Mouse (Mus musculus) limb, embryonic 10.5 days (tissue): ENCODE results near the gene Lpgat1. TPM values are rescaled to one million over a fixed set of nuclear protein-coding genes. Genes with fewer than 3 reads are reported as not detected.

Experiments used
- DNase-seq: peaks from one replicate; pipeline ENCODE4 v3.0.0-alpha.2; 2017; ENCODE audit warnings: low spot score
- H3K27ac ChIP-seq: fragments of 300-500 bp; sonication (generic); 2 replicates; pipeline ENCODE4 v1.5.1; 2016; ENCODE audit warnings: mild to moderate bottlenecking
- H3K27me3 ChIP-seq: fragments of 300-500 bp; sonication (generic); 2 replicates; pipeline ENCODE4 v1.6.1; 2016; ENCODE audit warnings: low read depth, mild to moderate bottlenecking; ENCODE audit not compliant: poor library complexity, severe bottlenecking
- H3K36me3 ChIP-seq: fragments of 300-500 bp; sonication (generic); 2 replicates; pipeline ENCODE4 v1.6.1; 2016; ENCODE audit warnings: mild to moderate bottlenecking, moderate library complexity
- H3K4me1 ChIP-seq: fragments of 300-500 bp; sonication (generic); 2 replicates; pipeline ENCODE4 v1.6.1; 2016
- H3K4me3 ChIP-seq: fragments of 300-500 bp; sonication (generic); 2 replicates; pipeline ENCODE4 v1.5.1; 2016; ENCODE audit warnings: mild to moderate bottlenecking, moderate library complexity
- H3K9me3 ChIP-seq: fragments of 300-500 bp; sonication (generic); replicated peaks from 2 replicates; pipeline ENCODE4 v1.6.1; 2016; ENCODE audit warnings: mild to moderate bottlenecking
- WGBS: fragments of 180-500 bp; shearing (Covaris S2); methylation state at CpG from one replicate; pipeline ENCODE4 v1.1.7; 2016; 5-methylcytosine and 5-hydroxymethylcytosine counted together
- polyA plus RNA-seq: library from polyadenylated mRNA; unstranded; fragments of >200 nt; fragmentation: Nextera tagmentation; extraction: Ambion mirVana; gene quantifications from 2 replicates; pipeline ENCODE4 v1.2.1, GENCODE M21; 2016

The Lpgat1 gene
- polyA plus RNA-seq, result 28.2 and 29.4 TPM in 2 replicates

DNA sequence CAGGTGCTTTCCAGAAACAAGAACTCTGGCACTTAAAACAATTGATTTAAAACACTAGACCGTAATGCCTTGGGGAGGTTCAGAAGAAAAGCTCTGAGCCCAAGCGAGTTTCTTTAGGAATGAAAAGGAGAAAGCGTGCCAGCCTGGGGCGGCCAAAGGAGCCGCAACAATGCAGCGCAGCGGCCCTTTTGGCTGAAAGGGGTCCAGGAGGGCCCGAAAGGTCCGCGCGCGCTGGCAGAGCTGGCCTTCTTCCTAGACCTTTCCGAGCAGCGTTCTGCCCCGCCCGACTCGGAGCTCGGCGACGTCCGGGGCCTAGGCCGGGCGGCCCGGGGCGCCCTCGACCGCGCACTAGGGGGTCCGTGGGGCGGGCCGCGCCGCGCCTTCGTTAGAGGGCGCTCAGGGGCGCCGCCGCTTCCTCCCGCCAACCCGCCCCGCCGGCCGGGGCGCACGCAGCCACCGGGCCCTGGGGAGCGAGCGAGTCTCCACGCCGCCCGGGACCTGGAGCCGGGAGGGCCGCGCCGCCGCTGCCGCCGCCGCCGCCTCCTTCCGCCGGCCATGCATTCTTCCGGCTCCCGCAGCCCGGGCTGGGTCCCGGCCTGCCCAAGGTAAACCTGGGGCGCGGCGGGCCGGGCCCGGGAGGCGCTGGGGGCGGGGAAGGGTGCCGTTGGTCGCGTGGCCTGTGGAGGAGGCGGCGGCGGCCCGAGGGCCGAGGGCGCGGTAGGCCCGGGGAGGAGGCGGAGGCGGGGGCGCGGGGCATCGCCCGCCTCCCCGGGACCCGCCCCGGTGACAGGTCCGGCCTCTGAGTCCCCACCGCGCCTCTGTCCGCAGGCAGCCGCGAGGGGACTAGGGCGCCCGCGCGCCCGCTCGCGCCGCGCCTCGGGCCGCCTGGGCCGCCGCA lies at the start of gene Lpgat1:
Gene Lpgat1 (plus strand): TSS at position 234 of the 898 bp plus-strand sequence.
- Histone ChIP-seq H3K27me3 (no peaks in the 10 kb centered on the region), H3K4me1 (peaks cover 30% of the 10 kb centered on the region), H3K4me3 (peak within 1 kb of the TSS; percentile 97), H3K27ac (peak within 1 kb of the TSS; percentile 99), H3K9me3 (no peaks in the 10 kb centered on the region), H3K36me3 (peaks cover 24% of the 10 kb centered on the region)
- 2% methylated on average over 96 of the region's 113 CpGs for WGBS
- peak; percentile 82 for DNase-seq

DNA sequence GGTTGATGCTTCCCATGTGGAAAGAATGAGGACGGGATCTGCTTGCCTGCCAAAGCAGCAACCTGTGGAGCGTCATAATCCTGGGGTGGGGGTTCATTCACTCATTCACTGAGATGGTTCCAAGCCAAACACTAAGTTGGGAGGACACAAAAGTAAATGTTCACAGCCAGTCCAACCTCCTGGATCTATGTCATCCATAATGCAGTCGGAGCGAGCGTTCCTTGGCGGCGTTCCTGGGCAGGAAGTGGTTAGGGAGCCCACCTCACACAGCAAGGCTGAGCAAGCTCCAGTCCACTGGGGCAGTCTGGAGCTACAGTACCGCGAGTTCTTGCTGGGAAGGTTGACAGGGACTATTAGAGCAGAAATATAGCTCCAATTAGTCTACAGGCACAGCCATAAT lies 49.6 kb upstream of the Lpgat1 start:
- Histone ChIP-seq H3K4me3 (no peak overlapping the region), H3K4me1 (peaks cover 7% of the 10 kb centered on the region), H3K9me3 (no peaks in the 10 kb centered on the region), H3K27ac (no peak overlapping the region), H3K27me3 (no peaks in the 10 kb centered on the region), H3K36me3 (no peaks in the 10 kb centered on the region)
- 77% methylated on average over 9 of the region's 9 CpGs for WGBS
- no peak for DNase-seq

DNA sequence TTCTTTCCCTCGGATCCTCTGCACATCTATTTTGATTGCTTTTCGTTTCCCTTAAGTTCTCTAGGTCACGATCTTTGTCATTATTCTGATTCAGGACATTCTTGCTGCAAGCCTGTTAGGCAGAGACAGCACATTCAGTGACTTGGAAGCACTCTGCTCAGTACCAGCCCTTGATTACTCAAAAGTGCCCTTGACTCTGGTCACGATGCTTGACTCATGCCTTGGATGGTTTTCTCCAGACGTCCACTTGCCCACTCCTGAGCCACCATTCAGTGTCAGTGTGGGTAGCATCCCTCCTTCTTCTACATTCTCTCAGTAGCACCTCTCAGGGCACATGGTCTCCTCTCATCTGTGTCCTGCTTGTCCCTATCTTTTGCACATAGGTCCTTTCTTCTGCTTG lies 43.6 kb upstream of the Lpgat1 start:
- H3K4me1 ChIP-seq, result no peaks in the 10 kb centered on the region
- no peaks in the 10 kb centered on the region for H3K9me3 ChIP-seq
- no peaks in the 10 kb centered on the region for H3K27me3 ChIP-seq
- H3K36me3 ChIP-seq, result no peaks in the 10 kb centered on the region
- no peak for DNase-seq
- no peak overlapping the region for H3K4me3 ChIP-seq
- 86% methylated on average over 5 of the region's 5 CpGs for WGBS
- no peak overlapping the region for H3K27ac ChIP-seq

DNA sequence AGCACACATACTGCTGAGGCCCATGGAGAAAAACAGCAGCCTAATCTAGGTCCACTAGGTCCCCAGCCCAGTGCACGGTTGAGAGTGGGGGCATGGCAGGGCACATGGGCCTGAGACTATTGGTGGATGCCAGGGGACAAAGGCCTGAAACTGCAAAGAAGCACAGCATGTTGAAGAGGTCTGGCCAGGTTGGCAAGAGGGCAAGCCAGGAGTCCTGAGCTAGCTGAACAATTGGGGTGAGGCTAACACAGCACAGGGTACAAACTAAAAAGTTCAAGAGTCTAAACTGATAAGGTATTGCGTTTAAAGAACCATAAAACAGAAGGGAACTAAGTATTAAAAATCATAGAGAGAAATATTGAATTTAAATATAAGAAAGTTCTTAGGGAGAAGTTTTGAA lies 36.0 kb upstream of the Lpgat1 start:
- Histone ChIP-seq H3K4me3 (no peak overlapping the region), H3K27me3 (no peaks in the 10 kb centered on the region), H3K9me3 (peaks cover 6% of the 10 kb centered on the region; the same call in 1 of the 2 replicates), H3K36me3 (no peaks in the 10 kb centered on the region), H3K4me1 (no peaks in the 10 kb centered on the region), H3K27ac (no peak overlapping the region)
- WGBS, result 82% methylated on average over 2 of the region's 2 CpGs
- DNase-seq, result no peak

DNA sequence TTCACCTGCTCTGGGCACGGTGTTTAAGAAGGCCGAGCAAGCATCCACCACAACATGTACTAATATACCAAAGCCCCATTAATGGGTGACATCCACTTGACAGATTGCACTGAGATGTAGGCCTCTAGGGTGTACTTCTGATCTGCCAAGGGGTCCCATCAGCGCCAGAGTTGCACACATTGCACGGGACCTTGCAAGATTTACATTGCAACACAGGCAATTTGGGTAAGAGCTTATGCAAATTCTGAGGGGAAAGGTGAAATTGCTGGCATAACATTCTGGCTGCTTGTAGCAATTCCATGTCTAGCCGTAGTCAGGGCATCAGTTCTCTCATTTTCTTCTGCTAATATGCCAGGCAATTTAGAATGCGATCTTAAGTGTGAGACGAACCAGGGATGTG lies 30.1 kb upstream of the Lpgat1 start:
- Histone ChIP-seq H3K36me3 (no peaks in the 10 kb centered on the region), H3K27ac (no peak overlapping the region), H3K9me3 (peaks cover 6% of the 10 kb centered on the region; the same call in 1 of the 2 replicates), H3K4me1 (no peaks in the 10 kb centered on the region), H3K4me3 (no peak overlapping the region), H3K27me3 (no peaks in the 10 kb centered on the region)
- DNase-seq, result no peak
- WGBS, result 88% methylated on average over 7 of the region's 7 CpGs

DNA sequence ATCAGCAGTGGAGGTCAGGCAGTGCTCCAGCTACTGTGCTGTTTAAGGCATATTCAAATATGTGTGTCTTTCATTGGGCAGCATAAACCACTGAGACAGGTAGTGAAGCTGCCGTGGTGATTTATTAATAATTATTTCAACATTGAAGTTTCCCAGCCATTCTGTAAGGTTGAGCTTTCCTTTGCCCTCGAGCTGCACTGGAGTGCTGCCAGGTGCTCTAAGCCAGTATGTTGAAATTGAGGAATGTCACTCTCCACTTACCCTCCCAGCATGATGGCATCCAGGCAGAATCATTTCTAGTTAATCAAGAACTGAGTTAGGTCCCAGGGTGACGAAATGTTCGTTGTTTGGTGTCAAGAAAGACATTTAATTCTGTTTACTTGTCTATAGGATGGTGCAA lies 24.4 kb upstream of the Lpgat1 start:
- no peak for DNase-seq
- Histone ChIP-seq H3K9me3 (no peaks in the 10 kb centered on the region), H3K27ac (no peak overlapping the region), H3K36me3 (no peaks in the 10 kb centered on the region), H3K4me3 (no peak overlapping the region), H3K4me1 (peaks cover 22% of the 10 kb centered on the region), H3K27me3 (no peaks in the 10 kb centered on the region)
- WGBS, result 74% methylated on average over 4 of the region's 4 CpGs

DNA sequence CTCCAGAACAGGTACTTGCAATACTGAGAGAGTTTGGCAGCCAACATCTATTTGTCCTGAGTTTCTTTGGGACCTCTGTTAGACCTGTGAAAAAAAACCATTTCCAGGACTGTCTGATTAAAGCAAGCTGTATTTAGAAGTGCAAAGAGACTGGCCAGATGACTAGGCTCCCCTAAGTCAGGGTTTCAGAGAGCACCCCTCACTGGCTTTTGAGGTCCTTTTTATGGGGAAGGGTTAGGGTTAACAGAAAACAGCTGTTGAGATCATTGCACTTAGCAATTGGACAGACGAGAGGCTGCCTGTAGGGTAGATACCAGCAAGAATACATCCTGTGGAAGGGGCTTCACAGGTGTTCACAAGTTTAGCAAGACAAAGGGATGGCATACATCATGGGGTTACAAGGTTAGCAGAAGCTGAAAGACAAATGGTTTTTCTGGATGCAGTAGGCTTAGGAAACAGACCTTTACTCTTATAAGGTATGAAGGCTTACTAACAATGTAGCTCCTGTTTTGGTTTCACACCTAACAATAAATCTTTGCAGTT lies 19.3 kb upstream of the Lpgat1 start:
- Histone ChIP-seq H3K4me1 (peaks cover 39% of the 10 kb centered on the region), H3K27ac (0 out of 2 replicates have a peak overlapping the region, but pooled peaks have one; percentile 36), H3K9me3 (no peaks in the 10 kb centered on the region), H3K27me3 (no peaks in the 10 kb centered on the region), H3K36me3 (no peaks in the 10 kb centered on the region), H3K4me3 (no peak overlapping the region)
- 0% methylated on average over 1 of the region's 1 CpGs for WGBS
- DNase-seq, result no peak

DNA sequence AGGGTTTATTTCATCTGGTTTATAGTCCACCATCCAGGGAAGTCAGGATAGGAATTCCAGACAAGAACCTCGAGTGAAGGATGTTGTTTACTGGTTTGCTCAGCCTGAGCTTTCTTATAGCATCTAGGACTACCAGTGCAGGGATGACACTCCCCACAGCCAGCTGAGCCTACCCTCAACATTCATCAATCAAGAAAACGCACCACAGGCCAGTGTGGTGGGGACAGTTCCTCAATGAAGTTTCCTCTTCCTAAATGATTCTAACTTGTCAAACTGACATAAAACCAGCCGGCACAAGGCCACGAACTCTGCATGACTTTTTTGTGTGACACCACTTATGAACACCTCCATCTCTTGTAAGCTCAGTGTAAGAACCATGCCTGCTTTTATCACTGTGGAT lies 13.1 kb upstream of the Lpgat1 start:
- no peaks in the 10 kb centered on the region for H3K9me3 ChIP-seq
- H3K36me3 ChIP-seq, result no peaks in the 10 kb centered on the region
- WGBS, result 39% methylated on average over 4 of the region's 4 CpGs
- no peak overlapping the region for H3K4me3 ChIP-seq
- no peak for DNase-seq
- peaks cover 15% of the 10 kb centered on the region for H3K4me1 ChIP-seq
- no peaks in the 10 kb centered on the region for H3K27me3 ChIP-seq
- no peak overlapping the region for H3K27ac ChIP-seq

DNA sequence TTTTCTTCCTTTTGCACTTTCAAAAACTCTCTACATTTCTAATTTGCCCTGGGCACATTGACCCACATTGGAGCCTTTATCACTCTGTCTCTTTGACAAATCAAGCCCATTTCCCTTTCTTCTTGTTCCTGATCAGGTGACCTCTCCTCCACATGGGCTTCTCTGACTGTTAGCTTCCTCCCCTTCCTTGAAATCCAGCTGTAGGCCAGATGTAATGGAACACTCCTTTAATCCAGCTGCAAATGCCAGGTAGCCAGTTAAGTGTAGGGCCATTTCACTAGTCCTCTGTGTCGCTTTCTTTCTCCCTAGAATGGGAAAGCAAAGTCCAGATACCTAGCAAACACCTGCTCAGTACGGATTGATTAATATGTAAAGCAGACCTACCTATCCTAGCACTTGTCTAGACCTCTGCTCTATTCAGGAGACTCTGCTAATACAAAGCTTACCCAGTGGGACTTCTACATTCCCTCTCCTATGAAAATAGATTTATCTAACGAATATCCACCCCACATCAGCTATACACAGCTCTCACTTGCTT lies 11.0 kb upstream of the Lpgat1 start:
- Histone ChIP-seq H3K36me3 (no peaks in the 10 kb centered on the region), H3K27ac (no peak overlapping the region), H3K4me3 (no peak overlapping the region), H3K9me3 (no peaks in the 10 kb centered on the region), H3K27me3 (no peaks in the 10 kb centered on the region), H3K4me1 (peaks cover 13% of the 10 kb centered on the region)
- 63% methylated on average over 3 of the region's 3 CpGs for WGBS
- DNase-seq, result no peak

DNA sequence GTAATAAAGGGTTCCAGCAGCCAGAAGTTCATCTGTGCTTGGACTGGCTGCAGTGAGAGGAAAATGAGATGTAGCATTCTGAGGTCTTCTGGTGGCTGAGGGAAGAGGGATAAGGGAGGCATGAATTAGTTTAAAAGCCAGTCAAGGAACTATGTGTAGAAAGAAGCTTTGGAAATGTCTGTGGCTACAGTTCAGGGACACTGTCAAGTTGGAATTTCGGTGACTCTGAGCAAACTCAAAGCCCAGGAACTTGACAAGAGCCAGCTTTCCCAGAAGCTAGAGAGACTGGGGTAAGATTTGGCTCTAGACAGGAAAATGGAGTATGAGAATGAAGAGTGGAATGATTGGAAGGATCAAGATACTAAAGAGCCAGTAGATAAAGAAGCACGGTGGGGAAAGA lies 7.8 kb upstream of the Lpgat1 start:
- no peaks in the 10 kb centered on the region for H3K27me3 ChIP-seq
- no peak for DNase-seq
- H3K4me3 ChIP-seq, result no peak overlapping the region
- WGBS, result 86% methylated on average over 2 of the region's 2 CpGs
- peaks cover 5% of the 10 kb centered on the region; the same call in 1 of the 2 replicates for H3K4me1 ChIP-seq
- no peaks in the 10 kb centered on the region for H3K36me3 ChIP-seq
- H3K9me3 ChIP-seq, result no peaks in the 10 kb centered on the region
- no peak overlapping the region for H3K27ac ChIP-seq

DNA sequence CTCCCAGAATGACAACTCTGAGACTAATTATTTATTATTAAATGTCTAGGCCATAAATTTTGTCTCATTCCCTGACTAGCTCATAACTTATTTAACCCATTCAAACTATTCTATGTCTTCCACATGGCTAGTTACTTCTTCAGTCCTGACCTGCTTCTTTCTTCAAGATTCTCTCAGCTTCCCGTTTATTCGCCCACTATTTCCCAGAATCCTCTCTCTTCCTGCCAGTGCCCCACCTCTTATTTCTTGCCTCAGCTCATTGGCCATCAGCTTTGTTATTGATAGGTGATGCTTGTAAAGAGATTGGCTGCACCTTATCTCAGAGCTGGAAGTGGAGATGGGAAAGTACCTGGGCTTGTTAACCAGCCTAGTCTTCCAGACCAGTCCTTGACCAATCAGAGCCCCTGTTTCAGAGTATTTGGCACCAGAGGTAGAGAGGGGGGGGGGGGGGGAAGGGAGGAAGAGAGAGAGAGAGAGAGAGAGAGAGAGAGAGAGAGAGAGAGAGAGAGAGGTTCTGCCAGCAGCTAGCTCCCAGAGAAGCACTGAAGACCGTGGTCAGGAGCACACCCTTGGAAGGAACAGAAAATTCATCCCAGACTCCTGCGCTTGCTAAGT lies 5.3 kb upstream of the Lpgat1 start:
- Histone ChIP-seq H3K4me3 (no peak overlapping the region), H3K9me3 (no peaks in the 10 kb centered on the region), H3K36me3 (no peaks in the 10 kb centered on the region), H3K27me3 (no peaks in the 10 kb centered on the region), H3K27ac (no peak overlapping the region), H3K4me1 (peaks cover 9% of the 10 kb centered on the region)
- WGBS, result 88% methylated on average over 4 of the region's 4 CpGs
- no peak for DNase-seq

DNA sequence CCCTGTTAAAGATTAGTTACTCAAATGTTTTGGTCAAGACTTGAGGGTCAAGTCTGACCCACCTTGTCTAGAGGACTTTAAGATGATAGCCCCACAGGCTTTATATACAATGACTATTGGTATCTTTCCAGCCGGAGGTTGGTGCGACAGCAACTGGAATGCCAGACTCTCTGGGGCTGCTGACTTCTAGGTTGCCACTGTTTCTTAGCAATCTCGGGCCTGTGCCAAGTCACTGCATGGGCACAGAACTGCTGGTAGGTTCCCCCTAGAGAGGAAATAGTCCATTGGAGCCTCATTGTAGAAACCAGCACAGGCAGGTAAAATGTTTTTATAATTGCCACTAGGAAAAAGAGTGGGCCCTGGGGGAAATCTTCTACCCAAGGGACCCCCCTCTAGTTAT lies 3.8 kb upstream of the Lpgat1 start:
- H3K36me3 ChIP-seq, result no peaks in the 10 kb centered on the region
- 91% methylated on average over 3 of the region's 3 CpGs for WGBS
- H3K4me3 ChIP-seq, result no peak overlapping the region
- no peak for DNase-seq
- H3K4me1 ChIP-seq, result peaks cover 15% of the 10 kb centered on the region
- H3K27ac ChIP-seq, result no peak overlapping the region
- H3K9me3 ChIP-seq, result no peaks in the 10 kb centered on the region
- H3K27me3 ChIP-seq, result no peaks in the 10 kb centered on the region

DNA sequence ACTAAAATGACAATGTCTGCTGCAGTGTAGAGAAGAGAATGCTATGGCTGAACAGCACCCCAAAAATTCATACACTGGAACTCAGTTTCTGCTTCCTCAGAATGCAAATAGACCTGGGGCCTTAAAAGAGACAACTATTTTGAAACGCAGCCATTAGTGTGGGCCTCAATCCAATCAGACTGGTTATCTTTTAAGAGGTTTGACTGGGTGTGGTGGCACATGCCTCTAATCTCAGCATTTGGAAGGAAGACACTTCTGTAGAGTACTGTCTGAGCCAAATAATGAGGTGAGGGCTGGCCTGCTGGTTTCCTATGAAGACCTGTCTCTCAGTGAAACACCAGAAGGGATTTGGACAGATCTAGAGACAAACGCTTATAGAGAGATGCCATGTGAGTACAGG lies 2.5 kb upstream of the Lpgat1 start:
- Histone ChIP-seq H3K27ac (no peak overlapping the region), H3K4me3 (no peak overlapping the region), H3K27me3 (no peaks in the 10 kb centered on the region), H3K4me1 (peaks cover 24% of the 10 kb centered on the region), H3K9me3 (no peaks in the 10 kb centered on the region), H3K36me3 (no peaks in the 10 kb centered on the region)
- WGBS, result 93% methylated on average over 2 of the region's 2 CpGs
- DNase-seq, result no peak
